Mouse (Mus musculus): Measurements from ENCODE around the gene Rgs16. TPM values are rescaled to one million over a fixed set of nuclear protein-coding genes. Genes with fewer than 3 reads are reported as not detected.

Gene Rgs16
- polyA plus RNA-seq, 2 experiments, result 8.5 to 21.9 TPM

GRCm38 (mm10) chr1:153720935-153721334 lies 19.2 kb upstream of the Rgs16 start:
- no peak overlapping the region for H3K27ac ChIP-seq (replicated peaks; ENCODE audit: low read depth, low read length)
- no peaks in the 10 kb centered on the region for H3K9me3 ChIP-seq (ENCODE audit: control insufficient read depth, low read length)
- no peak overlapping the region for H3K9ac ChIP-seq (ENCODE audit: low read depth, low read length, severe bottlenecking)
- 70% methylated on average over 7 of the region's 7 CpGs for WGBS
- ATAC-seq (ENCODE audit: low FRiP score, low read depth) (no peak), DNase-seq (ENCODE audit: low spot score) (no peak)
- no peaks in the 10 kb centered on the region for H3K27me3 ChIP-seq (ENCODE audit: control insufficient read depth, insufficient read depth, low read length)
- no peaks in the 10 kb centered on the region for H3K36me3 ChIP-seq (ENCODE audit: control insufficient read depth, insufficient read depth, low read length)
- no peak overlapping the region for H3K4me3 ChIP-seq (replicated peaks; ENCODE audit: low read length)
- H3K4me1 ChIP-seq (ENCODE audit: control insufficient read depth, insufficient read depth, low read length), result no peaks in the 10 kb centered on the region
- H3K4me2 ChIP-seq (replicated peaks; ENCODE audit: low read depth, low read length, severe bottlenecking), result no peak overlapping the region
- TF ChIP-seq POLR2A (IDR thresholded peaks at IDR 0.05; ENCODE audit: borderline replicate concordance, extremely low read depth, insufficient read depth, insufficient read length), result no peak

GRCm38 (mm10) chr1:153721565-153722310 lies 18.4 kb upstream of the Rgs16 start:
- Histone ChIP-seq H3K4me2 (replicated peaks; ENCODE audit: low read depth, low read length, severe bottlenecking) (no peak overlapping the region), H3K4me3 (replicated peaks; ENCODE audit: low read length) (no peak overlapping the region), H3K4me1 (ENCODE audit: control insufficient read depth, insufficient read depth, low read length) (no peaks in the 10 kb centered on the region), H3K9ac (ENCODE audit: low read depth, low read length, severe bottlenecking) (no peak overlapping the region), H3K36me3 (ENCODE audit: control insufficient read depth, insufficient read depth, low read length) (no peaks in the 10 kb centered on the region), H3K27ac (replicated peaks; ENCODE audit: low read depth, low read length) (no peak overlapping the region), H3K9me3 (ENCODE audit: control insufficient read depth, low read length) (no peaks in the 10 kb centered on the region), H3K27me3 (ENCODE audit: control insufficient read depth, insufficient read depth, low read length) (no peaks in the 10 kb centered on the region)
- 85% methylated on average over 9 of the region's 9 CpGs for WGBS
- ATAC-seq (ENCODE audit: low FRiP score, low read depth) (no peak), DNase-seq (ENCODE audit: low spot score) (no peak)
- TF ChIP-seq POLR2A (IDR thresholded peaks at IDR 0.05; ENCODE audit: borderline replicate concordance, extremely low read depth, insufficient read depth, insufficient read length), result no peak

GRCm38 (mm10) chr1:153723426-153723825 lies 16.7 kb upstream of the Rgs16 start:
- ATAC-seq (ENCODE audit: low FRiP score, low read depth) (no peak), DNase-seq (ENCODE audit: low spot score) (no peak)
- no peaks in the 10 kb centered on the region for H3K27me3 ChIP-seq (ENCODE audit: control insufficient read depth, insufficient read depth, low read length)
- H3K9ac ChIP-seq (ENCODE audit: low read depth, low read length, severe bottlenecking), result no peak overlapping the region
- no peaks in the 10 kb centered on the region for H3K36me3 ChIP-seq (ENCODE audit: control insufficient read depth, insufficient read depth, low read length)
- 79% methylated on average over 9 of the region's 9 CpGs for WGBS
- TF ChIP-seq POLR2A (IDR thresholded peaks at IDR 0.05; ENCODE audit: borderline replicate concordance, extremely low read depth, insufficient read depth, insufficient read length), result no peak
- H3K27ac ChIP-seq (replicated peaks; ENCODE audit: low read depth, low read length), result no peak overlapping the region
- H3K4me1 ChIP-seq (ENCODE audit: control insufficient read depth, insufficient read depth, low read length), result no peaks in the 10 kb centered on the region
- no peak overlapping the region for H3K4me3 ChIP-seq (replicated peaks; ENCODE audit: low read length)
- H3K9me3 ChIP-seq (ENCODE audit: control insufficient read depth, low read length), result no peaks in the 10 kb centered on the region
- H3K4me2 ChIP-seq (replicated peaks; ENCODE audit: low read depth, low read length, severe bottlenecking), result no peak overlapping the region

- H3K9ac ChIP-seq (ENCODE audit: low read depth, low read length, severe bottlenecking), result no peak overlapping the region
- no peak overlapping the region for H3K27ac ChIP-seq (replicated peaks; ENCODE audit: low read depth, low read length)
- no peaks in the 10 kb centered on the region for H3K9me3 ChIP-seq (ENCODE audit: control insufficient read depth, low read length)
- no peak for TF ChIP-seq POLR2A (IDR thresholded peaks at IDR 0.05; ENCODE audit: borderline replicate concordance, extremely low read depth, insufficient read depth, insufficient read length)
- H3K27me3 ChIP-seq (ENCODE audit: control insufficient read depth, insufficient read depth, low read length), result no peaks in the 10 kb centered on the region
- ATAC-seq (ENCODE audit: low FRiP score, low read depth), result no peak
- no peak overlapping the region for H3K4me3 ChIP-seq (replicated peaks; ENCODE audit: low read length)
- DNase-seq (ENCODE audit: low spot score), result no peak
- H3K36me3 ChIP-seq (ENCODE audit: control insufficient read depth, insufficient read depth, low read length), result no peaks in the 10 kb centered on the region
- H3K4me1 ChIP-seq (ENCODE audit: control insufficient read depth, insufficient read depth, low read length), result no peaks in the 10 kb centered on the region
- 81% methylated on average over 16 of the region's 16 CpGs for WGBS
- H3K4me2 ChIP-seq (replicated peaks; ENCODE audit: low read depth, low read length, severe bottlenecking), result no peak overlapping the region
Observed at GRCm38 (mm10) chr1:153726636-153727035, 13.5 kb upstream of the Rgs16 start.

- Histone ChIP-seq H3K9ac (ENCODE audit: low read depth, low read length, severe bottlenecking) (no peak overlapping the region), H3K4me3 (replicated peaks; ENCODE audit: low read length) (no peak overlapping the region), H3K4me2 (replicated peaks; ENCODE audit: low read depth, low read length, severe bottlenecking) (no peak overlapping the region), H3K27ac (replicated peaks; ENCODE audit: low read depth, low read length) (no peak overlapping the region), H3K4me1 (ENCODE audit: control insufficient read depth, insufficient read depth, low read length) (peaks cover 15% of the 10 kb centered on the region), H3K9me3 (ENCODE audit: control insufficient read depth, low read length) (no peaks in the 10 kb centered on the region), H3K27me3 (ENCODE audit: control insufficient read depth, insufficient read depth, low read length) (no peaks in the 10 kb centered on the region), H3K36me3 (ENCODE audit: control insufficient read depth, insufficient read depth, low read length) (no peaks in the 10 kb centered on the region)
- TF ChIP-seq POLR2A (IDR thresholded peaks at IDR 0.05; ENCODE audit: borderline replicate concordance, extremely low read depth, insufficient read depth, insufficient read length), result no peak
- 44% methylated on average over 2 of the region's 2 CpGs for whole genome bisulfite sequencing
- DNase-seq (ENCODE audit: low spot score) (no peak), ATAC-seq (ENCODE audit: low FRiP score, low read depth) (no peak)
Observed at GRCm38 (mm10) chr1:153729806-153730205, 10.3 kb upstream of the Rgs16 start.
